Mouse (Mus musculus) layer of hippocampus, adult 11-12 months (tissue): Measurements from ENCODE around the gene Slc32a1.

Source experiments
- DNase-seq: peaks from one replicate; pipeline ENCODE4 v3.0.0; 2022; ENCODE audit warnings: low spot score

The Slc32a1 gene

DNA sequence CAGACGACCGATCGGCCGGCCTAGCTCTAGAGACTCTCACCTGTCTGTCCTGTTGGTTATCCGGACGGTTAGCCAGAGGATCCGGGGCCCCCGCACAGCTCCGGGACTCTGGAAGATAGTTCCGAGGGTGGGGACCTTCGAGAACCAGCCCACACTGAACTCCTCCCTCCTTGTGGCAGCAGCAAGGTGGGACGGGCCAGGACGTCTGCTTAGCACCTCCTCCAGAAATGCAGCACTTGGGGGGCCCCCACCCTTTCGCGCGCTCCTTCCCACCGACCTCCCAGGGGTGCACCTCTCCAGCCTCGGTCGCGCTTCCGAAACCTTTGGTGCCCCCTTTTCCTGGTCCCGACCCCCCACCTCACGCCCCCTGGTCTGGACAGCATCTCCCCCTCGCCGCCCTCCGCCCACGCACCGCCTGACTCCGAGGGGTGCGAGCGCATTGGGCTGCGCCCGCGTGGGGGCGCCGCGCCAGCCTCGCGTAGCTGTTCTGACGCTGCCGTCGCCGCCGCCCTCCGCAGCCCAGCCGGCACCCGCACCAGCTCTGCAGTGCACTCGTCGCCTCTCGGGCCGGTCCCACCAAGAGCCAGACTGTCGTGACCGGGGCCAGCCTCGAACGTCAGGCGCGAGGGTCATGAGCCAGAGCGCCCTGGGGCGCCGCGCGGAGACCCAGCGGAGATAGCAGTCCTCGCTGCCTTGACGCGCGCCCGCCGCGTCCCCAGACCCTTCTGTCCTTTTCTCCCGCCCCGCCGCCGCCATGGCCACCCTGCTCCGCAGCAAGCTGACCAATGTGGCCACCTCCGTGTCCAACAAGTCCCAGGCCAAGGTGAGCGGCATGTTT is at the start of gene Slc32a1:
Slc32a1 (plus strand) TSS at position 280 of the 838 bp plus-strand sequence.
- no peak for DNase-seq

DNA sequence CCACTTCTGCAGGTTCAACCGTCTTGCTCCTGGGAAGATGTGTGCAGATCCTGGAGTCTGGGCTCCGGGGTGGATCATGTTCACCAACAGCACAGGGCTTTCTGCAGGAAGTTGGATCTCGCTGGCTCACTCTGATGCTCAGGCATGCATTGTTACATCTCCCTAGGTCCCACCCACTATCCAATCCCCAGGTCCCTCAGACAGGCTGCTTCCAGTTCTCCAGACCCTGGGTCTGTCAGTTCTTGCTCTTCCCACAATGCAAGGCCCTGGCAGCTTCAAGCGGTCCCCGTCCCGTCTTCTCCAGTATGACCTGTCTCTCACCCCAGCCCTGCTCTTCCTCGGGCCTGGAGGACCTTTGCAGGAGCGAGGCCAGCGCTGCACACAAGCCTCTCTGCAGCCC is 49.8 kb upstream of the Slc32a1 start:
- no peak for DNase-seq

DNA sequence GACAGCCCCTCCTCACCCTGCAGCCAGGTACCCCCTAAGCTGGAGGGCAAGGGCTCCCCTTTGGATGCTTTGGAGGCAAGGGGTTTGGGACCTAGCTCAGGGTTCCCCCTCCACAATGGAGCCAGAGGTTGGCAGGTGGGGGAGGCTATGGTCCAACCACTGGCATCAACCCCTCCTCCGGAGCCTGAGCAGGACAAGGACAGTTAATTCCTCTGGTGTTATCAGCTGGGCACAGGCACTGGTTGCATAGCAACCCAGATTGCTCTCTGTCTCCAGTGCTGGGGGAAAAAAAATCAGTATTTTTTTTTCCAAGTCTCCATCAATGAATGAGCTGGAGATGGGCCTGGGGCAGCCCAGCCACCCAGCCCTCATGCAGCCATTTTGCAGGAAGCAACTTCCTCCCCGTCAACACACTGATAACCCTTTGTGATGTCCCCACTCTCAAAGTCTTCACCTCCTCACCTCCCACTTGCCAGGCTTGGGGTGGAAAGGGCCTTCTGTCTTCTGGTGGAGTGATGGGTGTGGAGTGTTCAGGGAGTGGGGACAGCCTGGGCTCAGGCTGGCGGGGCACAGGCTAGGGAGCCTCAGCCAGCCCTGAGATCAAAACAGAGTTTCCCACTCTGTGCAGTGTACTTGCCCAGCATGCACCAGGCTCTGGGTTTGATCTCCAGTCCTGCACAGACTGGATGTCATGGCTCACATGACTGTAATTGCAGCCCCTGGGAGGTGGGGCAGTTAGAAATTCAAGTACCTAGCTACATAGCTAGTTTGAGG is 49.0 kb upstream of the Slc32a1 start:
- DNase-seq, result no peak

DNA sequence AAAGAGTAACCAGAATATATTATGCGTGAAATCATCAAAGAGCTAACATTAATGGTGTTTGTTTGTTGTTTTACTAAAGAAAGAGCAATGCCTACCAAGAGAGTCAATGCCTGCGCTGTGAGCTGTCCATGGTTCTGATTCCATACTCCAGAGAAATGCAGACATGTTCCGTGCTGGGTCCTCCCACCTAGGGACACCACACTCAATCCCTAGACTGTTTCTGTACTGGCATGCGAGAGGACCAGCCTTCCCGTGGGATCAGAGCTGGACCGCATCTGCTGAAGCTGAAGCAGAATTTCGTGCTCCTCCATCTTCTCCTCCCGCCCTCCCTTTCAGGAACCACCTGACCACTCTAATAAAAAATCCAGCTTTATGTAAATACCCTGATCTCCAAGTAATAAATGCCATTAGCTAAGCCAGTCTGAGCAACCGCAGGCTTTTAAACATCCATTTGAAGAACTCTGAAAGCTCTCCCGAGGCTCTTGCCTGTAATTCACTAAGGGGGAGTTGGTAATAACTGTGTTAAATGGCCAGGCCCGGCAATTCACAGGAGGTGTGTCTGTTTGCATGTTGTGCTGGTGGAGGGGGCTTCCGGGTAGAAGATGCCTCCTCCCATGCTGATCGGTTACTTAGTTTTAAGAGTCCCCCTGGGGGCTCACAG is 40.0 kb upstream of the Slc32a1 start:
- no peak for DNase-seq

DNA sequence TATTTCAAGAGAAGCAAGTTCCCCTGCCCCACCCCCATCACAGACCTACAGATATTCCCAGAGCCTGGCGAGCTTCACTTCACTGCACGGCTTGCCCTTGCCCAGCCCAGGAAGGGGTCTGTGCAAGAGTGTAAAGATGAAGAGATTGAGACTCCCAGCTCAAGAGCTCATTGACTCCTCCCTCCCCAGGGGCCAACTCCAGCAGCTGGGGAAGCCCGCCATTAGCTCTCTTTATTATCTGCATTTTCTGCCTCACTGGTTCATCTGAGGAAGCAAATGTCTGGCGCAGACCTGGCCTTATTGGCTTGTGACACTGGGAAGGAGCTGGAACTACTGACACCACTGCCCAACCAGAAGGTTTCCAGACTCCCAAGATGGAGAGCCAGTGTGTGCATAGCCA is 30.6 kb upstream of the Slc32a1 start:
- no peak for DNase-seq

GRCm38 (mm10) chr2:158584621-158585358 is 25.8 kb upstream of the Slc32a1 start:
- DNase-seq, result no peak

- no peak for DNase-seq
Measured at GRCm38 (mm10) chr2:158588524-158589271, 21.9 kb upstream of the Slc32a1 start.

DNA sequence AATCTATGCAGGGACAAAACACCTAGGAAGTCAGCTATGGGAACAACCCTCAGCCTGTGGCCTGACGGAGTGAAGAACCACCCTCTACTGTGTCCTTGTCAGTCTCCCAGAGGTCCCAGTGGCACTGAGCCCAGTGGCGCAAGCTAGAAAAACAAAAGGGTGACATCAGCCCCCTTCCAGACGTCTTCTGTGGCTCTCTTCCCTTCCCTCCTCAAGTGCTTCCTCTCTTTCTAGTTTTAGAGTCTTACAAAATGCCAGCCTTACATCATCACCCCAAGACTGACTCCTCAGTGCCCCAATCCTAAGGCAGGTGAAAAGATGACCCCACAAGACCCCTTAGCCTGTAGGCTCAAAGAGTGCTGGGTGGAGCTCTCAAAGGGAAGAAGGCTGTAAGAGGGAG is 20.1 kb upstream of the Slc32a1 start:
- DNase-seq, result no peak

DNA sequence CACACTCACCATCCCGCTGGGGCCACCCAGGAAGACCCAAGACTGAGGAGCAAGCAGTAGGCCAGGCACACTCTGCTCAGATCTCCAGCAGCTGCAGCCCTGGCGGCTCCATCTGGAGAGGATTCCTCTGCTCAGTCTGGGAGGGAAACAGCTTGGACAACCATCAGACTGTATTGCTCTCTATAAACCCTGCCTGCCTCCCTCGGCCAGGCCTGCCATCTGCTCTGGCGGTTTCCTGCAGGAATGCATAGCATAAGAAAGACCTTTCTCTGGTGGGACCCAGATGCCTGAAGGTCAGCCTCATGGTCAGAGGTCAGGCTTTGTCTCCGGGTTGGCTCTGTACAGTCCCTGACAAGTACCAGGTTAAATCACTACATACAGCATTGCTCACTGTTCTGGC is 19.3 kb upstream of the Slc32a1 start:
- DNase-seq, result no peak

DNA sequence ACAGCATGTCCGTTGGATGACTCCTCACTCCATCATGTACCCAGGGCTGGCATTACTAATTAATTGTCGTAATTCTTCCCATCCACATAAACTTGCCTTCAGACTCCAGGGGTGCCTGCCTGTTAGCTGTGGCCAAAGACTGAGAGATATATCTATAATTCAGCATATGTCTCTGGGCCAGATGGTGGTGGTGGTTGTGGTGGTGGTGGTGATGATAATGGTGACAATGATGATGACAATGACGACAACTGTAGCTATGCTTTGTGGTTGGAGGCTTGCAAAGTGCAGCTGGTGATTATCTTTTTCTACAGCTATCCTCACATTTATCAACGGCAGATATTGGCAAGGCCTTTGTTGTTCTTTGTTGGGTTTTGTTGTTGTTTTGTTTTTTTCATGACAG is 17.2 kb upstream of the Slc32a1 start:
- DNase-seq, result no peak

DNA sequence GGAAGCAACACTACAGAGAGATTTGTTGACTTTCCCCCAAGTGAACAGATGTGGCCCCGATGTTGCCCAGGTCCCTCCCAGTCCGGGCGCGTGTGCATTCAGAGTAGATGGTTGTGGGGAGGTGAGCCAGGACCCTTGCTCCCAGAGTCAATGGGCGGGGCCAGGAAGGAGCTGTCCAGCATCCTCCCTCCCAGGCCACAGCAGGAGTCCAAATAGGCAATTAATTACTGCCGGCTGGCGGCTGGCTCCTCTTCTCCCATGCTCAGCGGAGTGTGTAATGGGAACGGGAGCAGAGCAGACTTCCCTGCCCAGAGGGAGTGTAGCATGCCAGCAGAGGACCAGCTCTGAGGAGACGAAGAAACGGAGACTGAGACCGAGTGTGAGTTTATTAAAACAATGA is 15.5 kb upstream of the Slc32a1 start:
- DNase-seq, result no peak

DNA sequence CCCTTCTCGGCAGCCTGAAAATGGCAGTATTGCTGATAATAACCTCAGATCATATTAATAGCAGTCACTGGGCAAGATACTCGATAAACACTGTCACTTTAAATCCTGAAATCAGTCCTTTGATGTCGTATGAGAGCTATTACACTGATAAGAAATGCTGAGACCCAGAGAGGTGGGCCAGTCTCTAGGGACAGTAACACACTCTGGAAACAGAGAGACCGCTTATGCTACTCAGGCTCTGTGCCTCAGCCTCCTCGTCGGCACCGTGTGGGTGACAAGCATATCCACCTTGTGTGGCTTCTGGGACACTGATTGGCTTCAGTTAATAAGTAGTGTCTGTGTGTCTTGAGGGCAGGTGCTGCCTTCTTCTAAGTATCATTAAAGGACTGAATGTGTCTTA is 15.0 kb upstream of the Slc32a1 start:
- no peak for DNase-seq

DNA sequence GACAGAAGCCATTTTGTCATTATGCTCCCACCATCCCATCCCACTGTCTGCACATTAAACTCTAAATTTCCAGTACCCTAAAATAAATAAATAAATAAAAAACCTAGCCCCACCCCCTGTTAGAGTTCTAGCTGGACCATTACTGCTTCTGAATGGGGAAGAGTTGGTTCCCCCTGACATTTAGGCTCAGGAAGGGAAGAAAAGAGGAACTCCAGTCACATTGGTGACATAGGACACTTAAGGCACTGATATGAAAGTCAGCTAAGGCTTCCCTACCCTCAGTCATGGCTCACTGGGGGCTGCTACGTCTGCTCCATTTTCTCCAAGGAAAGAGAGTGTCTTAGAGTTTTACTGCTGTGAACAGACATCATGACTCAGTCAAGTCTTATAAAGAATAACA is 13.8 kb upstream of the Slc32a1 start:
- no peak for DNase-seq

DNA sequence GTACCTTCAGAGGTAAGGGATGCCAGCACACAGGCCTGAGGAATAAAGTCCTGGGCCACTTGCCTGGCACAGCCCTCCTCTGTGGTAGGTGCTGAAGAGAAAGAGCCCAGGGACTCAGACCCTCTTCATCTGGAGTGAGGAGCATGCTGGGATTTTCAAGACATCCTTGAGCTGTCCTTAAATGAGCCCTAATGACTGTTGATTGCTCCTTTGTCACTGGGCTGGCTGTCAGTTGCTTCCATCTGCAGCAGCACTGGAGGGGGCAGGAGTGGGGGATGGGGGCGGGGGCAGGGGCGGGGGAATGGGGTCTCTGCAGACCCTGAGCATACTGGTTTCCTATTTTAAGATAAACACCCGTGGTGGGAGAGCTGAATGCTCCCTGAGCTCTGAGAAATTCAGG is 10.1 kb upstream of the Slc32a1 start:
- no peak for DNase-seq

DNA sequence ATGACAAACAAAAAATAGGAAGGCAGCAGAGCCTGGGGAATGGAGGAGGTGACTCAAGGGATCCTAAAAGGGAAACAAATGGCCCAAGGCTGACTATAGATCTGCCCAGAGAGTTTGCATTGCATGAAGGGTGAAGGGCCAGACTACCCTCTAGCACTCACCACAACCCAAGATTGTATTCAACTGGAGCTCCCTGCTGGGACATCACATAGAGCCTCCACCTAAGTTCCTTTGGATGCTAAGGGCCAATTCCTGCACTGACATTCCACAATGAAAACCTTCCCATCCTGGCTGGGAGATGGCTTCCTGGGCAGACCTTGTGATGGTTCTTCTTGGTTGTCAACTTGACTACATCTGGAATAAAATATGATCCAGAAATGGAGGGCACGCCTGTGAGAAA is 9.2 kb upstream of the Slc32a1 start:
- no peak for DNase-seq

GRCm38 (mm10) chr2:158602663-158603062 is 7.9 kb upstream of the Slc32a1 start:
- DNase-seq, result no peak

GRCm38 (mm10) chr2:158606511-158606964 is 4.0 kb upstream of the Slc32a1 start:
- no peak for DNase-seq

- DNase-seq, result no peak
Measured at GRCm38 (mm10) chr2:158609681-158610080, 886 bp upstream of the Slc32a1 start.

GRCm38 (mm10) chr2:158611326-158611719 is 756 bp downstream of the Slc32a1 start:
- no peak for DNase-seq

GRCm38 (mm10) chr2:158611726-158612670 is 1.4 kb downstream of the Slc32a1 start:
- DNase-seq, result no peak
